Mouse (Mus musculus) cerebellum, adult 11-12 months (tissue): ENCODE measurements around the gene Vps39.

Experiments
- DNase-seq: peaks from one replicate; pipeline ENCODE4 v3.0.0; 2022

Vps39 gene

DNA sequence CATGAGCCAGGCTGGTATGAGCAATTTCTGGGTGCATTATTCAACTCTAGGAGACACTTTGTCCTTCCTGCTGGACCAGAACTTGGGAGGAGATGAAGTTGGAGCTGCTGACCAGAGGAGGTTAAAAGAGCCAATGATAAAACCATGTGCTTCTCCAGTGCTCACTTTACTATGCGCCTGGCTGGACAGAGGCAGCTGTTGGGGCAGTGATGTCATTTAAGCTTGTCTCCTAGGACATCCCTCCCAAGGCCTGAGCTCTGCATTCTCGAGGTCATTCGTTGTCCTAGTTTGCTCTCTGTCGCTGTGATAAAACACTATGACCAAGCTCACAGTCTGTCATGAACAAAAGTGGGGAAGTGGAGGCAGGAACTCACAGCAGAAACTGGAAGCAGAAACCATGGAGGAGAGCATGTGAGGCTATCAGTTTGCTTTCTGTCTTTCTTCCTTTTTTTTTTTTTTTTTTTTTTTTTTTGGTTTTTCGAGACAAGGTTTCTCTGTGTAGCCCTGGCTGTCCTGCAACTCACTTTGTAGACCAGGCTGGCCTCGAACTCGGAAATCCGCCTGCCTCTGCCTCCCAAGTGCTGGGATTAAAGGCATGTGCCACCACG lies 61.4 kb downstream of the Vps39 start:
- DNase-seq: no peak

DNA sequence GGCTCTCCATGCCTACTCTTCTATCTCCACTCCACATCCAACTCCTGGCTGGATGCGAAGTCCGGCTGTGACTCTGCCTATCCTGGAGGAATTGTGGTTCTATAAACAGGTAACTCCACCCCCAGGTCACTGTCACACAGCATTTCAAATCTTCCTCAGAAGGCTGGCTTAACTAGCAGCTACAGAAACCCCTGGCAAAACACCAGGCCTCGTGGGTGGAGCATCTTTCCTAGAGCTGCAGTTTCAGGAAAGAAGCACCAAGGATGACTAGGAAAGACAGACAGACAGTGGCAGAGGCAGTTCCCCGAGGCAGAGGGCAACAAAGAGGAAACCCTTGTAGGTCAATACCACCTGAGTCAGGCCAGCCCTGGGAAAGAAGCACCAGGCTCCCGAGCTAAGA lies 63.9 kb downstream of the Vps39 start, which contains the start of gene Pla2g4d:
Pla2g4d (minus strand) TSS at position 203 of the 400 bp plus-strand sequence.
- no peak for DNase-seq

DNA sequence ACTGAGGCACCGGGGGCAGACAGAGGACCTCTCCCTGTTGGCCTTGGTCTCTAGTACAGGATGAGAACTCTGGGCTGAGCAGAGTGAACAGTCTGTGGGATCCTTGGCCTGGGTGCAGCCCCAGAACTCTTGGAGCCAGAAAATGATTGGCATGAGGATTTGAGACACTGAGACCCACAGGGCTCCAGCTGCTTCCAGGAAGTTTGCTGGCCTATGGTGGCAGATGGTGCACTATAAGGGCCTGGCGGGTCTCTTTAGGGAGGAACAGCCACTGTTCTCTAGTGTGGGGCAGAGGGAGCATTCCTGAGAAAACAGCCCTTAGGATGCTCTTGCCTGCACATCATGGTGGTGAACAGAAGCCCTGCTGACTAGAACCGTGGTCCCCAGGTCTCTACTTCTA lies 64.5 kb downstream of the Vps39 start:
- no peak for DNase-seq

DNA sequence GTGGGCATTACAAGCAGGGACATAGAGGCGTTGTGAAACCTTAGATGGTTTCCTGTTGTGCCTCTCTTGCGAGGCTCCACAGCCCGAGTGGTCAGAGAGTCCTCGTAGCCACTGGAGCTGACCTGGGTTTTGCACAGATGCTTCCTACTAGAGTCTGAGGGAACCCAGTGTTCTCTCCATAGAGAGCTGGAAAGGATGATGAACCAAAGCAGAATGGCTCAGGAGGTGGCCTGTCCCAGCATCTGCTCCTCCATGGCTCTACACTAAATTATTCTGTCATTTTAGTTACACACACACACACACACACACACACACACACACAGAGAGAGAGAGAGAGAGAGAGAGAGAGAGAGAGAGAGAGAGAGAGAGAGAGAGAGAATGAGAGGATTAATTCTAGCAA lies 67.3 kb downstream of the Vps39 start:
- DNase-seq: peak; percentile 60

DNA sequence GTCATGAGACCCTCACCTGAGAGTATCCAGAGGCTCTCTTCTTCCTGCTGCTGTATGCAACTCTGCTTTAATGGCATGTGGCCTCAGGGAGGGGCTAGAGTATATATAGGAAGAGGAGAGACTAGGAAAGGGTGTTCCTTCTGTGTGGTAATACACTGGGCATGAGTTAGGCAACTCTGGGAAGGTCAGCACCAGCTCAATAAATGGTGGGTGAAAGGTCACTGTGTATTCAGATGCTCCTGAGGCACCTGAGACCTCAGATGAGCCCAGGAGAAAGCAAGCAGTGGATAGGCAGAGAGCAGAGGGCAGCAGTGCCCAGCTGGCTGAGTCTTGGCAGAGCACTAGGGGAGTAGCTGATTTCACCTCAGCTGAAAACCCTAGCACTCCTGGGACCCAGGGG lies 68.2 kb downstream of the Vps39 start:
- DNase-seq: no peak

DNA sequence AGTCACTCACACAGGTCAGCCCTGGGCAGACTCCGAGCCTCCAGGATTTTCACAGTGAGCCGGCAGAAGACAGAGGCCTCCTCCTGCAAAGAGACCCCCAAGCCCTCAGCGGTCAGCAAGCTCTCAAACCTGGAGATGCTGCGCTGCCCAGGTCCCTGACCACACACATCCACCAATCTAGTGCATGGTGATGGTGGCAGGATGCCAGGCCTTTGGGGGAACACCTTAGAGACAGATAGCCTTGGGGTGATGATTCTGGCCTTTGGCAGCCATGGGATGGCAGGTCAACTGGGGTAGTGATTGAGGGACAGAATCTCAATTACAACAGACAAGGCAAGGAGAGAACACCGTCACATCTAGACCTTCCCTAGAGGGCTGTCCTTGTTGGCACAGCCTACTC lies 68.8 kb downstream of the Vps39 start:
- no peak for DNase-seq

DNA sequence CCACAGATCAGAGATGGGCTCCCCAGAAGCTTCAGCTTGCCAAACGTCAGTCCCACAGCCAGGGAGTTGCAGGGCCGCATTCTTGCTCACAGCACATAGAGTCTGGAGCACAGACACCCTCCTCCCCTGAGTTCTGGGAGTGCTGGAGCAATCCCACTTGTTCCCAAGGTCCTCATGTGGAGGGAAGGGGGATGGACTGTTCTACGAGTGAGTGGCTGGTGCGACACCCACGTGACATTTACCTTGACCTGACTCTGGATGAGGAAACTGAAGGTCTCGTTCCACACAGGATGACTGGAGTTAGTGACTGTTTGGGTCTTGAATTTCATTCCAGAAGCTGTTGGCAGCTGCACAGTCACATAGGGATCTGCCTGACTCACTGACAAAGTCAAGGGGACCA lies 69.4 kb downstream of the Vps39 start:
- DNase-seq: no peak

DNA sequence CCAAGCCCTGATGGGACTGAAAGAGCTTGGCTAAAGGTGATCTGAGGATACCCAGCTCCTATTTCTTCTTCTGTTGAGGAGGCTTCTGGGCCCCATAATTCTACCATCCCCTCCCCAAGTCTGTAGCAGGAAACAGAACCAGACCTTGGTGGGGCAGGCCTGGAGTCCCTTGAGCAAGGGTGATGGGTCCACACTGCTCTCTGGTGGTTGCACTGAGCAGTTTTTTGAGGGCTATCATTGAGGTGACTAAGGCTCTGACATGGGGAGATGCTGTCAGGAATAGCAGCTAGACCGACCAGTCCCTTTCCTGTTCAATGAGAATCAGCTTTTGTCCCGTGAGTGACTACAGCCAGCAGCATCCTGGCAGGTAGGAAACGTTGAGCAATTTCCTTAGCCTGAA lies 71.7 kb downstream of the Vps39 start:
- no peak for DNase-seq

DNA sequence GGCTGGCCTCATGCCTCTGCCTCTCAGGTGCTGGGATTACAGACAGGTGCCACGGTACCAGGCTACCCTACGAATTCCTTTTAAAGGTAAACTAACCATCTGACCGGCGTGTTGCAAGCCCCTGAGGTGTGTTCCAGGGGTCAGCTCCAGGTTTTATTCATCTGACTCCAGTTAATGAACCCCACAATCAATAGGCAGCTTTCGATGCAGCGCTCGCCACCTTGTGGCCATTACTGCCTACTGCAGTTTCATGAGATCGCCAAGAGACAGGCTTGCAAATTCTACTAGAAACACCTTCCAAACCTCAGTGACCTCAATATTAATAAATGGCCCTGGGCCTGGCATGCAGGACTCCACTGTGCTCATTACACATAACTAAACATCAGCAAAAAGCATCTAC lies 73.0 kb downstream of the Vps39 start:
- DNase-seq: peak; percentile 66

DNA sequence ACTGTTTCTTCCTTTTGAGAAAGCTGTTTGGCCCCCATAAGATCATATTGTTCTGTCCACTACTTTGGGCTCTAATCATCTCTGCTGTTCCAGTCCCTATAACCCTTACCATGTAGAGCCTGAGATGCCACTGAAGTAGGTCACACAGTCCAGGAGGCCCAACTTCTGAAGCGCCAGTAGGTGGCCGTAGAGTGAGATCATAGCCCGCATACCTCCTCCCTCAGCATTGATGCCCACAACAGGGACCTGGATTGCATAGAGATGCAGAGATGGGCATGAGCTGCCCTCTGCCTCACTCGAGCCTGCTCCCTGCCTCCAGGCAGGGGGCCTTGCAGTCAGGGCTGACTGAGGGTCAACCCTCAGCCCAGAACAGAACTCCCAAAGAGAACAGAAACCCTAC lies 76.0 kb downstream of the Vps39 start:
- DNase-seq: no peak

DNA sequence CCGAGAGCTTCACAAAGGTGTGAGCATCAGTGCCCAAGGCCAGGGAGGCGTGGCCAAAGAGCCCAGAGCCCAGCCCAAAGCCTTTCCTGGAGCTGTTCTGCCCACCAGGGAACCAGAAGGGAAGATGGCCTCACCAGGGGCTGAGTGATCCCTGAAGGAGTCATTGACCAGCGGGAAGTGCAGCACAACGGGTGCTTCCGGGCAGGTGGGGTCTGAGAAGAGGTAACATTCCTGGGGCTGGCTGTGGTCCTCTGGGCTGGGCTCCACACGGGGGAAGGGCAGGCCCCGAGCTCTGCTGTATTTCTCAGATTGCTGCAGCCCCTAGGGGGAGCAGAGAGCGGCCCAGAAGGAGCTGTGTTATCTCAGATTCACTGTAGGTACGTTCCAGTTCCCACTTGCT lies 84.3 kb downstream of the Vps39 start:
- DNase-seq: no peak
